Mouse (Mus musculus) heart, embryonic 14.5 days (tissue): Measurements from ENCODE around the gene Entpd7. TPM values are rescaled to one million over a fixed set of nuclear protein-coding genes. Genes with fewer than 3 reads are reported as not detected.
A peak's percentile ranks its signal among the peaks of the same experiment; 100 is the strongest.

Source experiments
- ATAC-seq: fragments of 200-750 bp; cut with Nextera tagmentation; 2 replicates; pipeline ENCODE4 v1.8.0; 2017; ENCODE audit warnings: low read depth, moderate TSS enrichment; ENCODE audit not compliant: insufficient number of reproducible peaks, insufficient read depth, low FRiP score
- H3K27ac ChIP-seq, 2 experiments: fragments of 200-500 bp in 1 of 2; fragments of 300-500 bp in 1 of 2; sonication (generic) in 1 of 2; replicated peaks in 1 of 2; 2 replicates each; pipeline ENCODE4 v1.5.1; 2012 to 2014; ENCODE audit warnings: low read depth in 2 of 2, low read length in 2 of 2, control low read depth in 1 of 2, mild to moderate bottlenecking in 1 of 2, mixed read lengths in 1 of 2; ENCODE audit not compliant: control insufficient read depth in 1 of 2, insufficient read depth in 1 of 2
- H3K27me3 ChIP-seq: fragments of 300-500 bp; sonication (generic); 2 replicates; pipeline ENCODE4 v1.6.1; 2014; ENCODE audit warnings: mild to moderate bottlenecking, low read length, control low read depth; ENCODE audit not compliant: control insufficient read depth, insufficient read depth
- H3K36me3 ChIP-seq: fragments of 300-500 bp; sonication (generic); 2 replicates; pipeline ENCODE4 v1.6.1; 2014; ENCODE audit warnings: mild to moderate bottlenecking, control low read depth, low read length, mixed read lengths; ENCODE audit not compliant: control insufficient read depth, insufficient read depth
- H3K4me1 ChIP-seq, 2 experiments: fragments of 200-500 bp in 1 of 2; fragments of 300-500 bp in 1 of 2; sonication (generic) in 1 of 2; 2 replicates each; pipeline ENCODE4 v1.6.1; 2012 to 2014; ENCODE audit warnings: low read length in 2 of 2, control low read depth in 1 of 2, mixed read lengths in 1 of 2; ENCODE audit not compliant: control insufficient read depth in 2 of 2, insufficient read depth in 2 of 2
- H3K4me2 ChIP-seq: fragments of 300-500 bp; sonication (generic); 2 replicates; pipeline ENCODE4 v1.6.1; 2014; ENCODE audit warnings: mild to moderate bottlenecking, low read length
- H3K4me3 ChIP-seq, 2 experiments: fragments of 200-500 bp in 1 of 2; fragments of 300-500 bp in 1 of 2; sonication (generic) in 1 of 2; 2 replicates each; pipeline ENCODE4 v1.5.1; 2012 to 2014; ENCODE audit warnings: low read length in 2 of 2, mild to moderate bottlenecking in 2 of 2, control low read depth in 1 of 2, low read depth in 1 of 2, moderate library complexity in 1 of 2; ENCODE audit not compliant: control insufficient read depth in 1 of 2, insufficient read depth in 1 of 2
- H3K9ac ChIP-seq: fragments of 300-500 bp; sonication (generic); 2 replicates; pipeline ENCODE4 v1.6.1; 2014; ENCODE audit warnings: mild to moderate bottlenecking, low read length
- H3K9me3 ChIP-seq: fragments of 300-500 bp; sonication (generic); 2 replicates; pipeline ENCODE4 v1.6.1; 2016; ENCODE audit warnings: low read length, control low read depth; ENCODE audit not compliant: control insufficient read depth
- WGBS: fragments of 180-500 bp; shearing (Covaris S2); extraction: QIAGEN DNeasy Blood & Tissue Kit; methylation state at CpG from one replicate; pipeline ENCODE4 v1.1.7; 2014; 5-methylcytosine and 5-hydroxymethylcytosine counted together
- polyA plus RNA-seq: library from polyadenylated mRNA; unstranded; fragments of >200 nt; fragmentation: Nextera tagmentation; extraction: Ambion mirVana; gene quantifications from 2 replicates; pipeline ENCODE4 v1.2.1, GENCODE M21; 2014

Gene Entpd7
- polyA plus RNA-seq: 6.9 TPM in 2 replicates

GRCm38 (mm10) chr19:43689419-43690246, at the start of gene Entpd7:
Entpd7 (plus strand) TSS chr19:43689672.
- Histone ChIP-seq H3K4me1 (peaks cover 0 to 7% of the 10 kb centered on the region in 2 experiments; a peak in 1 of 4 replicates), H3K27ac (peak within 1 kb of the TSS; percentile 20 to 36; a peak in 3 of 4 replicates), H3K9ac (peak within 1 kb of the TSS; percentile 87), H3K4me2 (peak within 1 kb of the TSS; percentile 89), H3K9me3 (no peaks in the 10 kb centered on the region), H3K27me3 (no peaks in the 10 kb centered on the region), H3K36me3 (peaks cover 7% of the 10 kb centered on the region), H3K4me3 (peak within 1 kb of the TSS; percentile 67 to 77)
- under 1% methylated on average over 60 of the region's 60 CpGs for WGBS
- peak; percentile 99 for ATAC-seq

GRCm38 (mm10) chr19:43641833-43642232, 47.6 kb upstream of the Entpd7 start:
- Histone ChIP-seq H3K4me1 (no peaks in the 10 kb centered on the region), H3K36me3 (no peaks in the 10 kb centered on the region), H3K27me3 (peaks cover 8% of the 10 kb centered on the region; the same call in 1 of the 2 replicates), H3K9me3 (no peaks in the 10 kb centered on the region), H3K4me2 (no peak overlapping the region), H3K9ac (no peak overlapping the region), H3K27ac (no peak overlapping the region), H3K4me3 (no peak overlapping the region)
- ATAC-seq: no peak
- WGBS: 55% methylated on average over 11 of the region's 11 CpGs

- Histone ChIP-seq H3K27ac (no peak overlapping the region), H3K27me3 (peaks cover 8% of the 10 kb centered on the region; the same call in 1 of the 2 replicates), H3K4me1 (no peaks in the 10 kb centered on the region), H3K36me3 (no peaks in the 10 kb centered on the region), H3K4me3 (no peak overlapping the region), H3K9ac (no peak overlapping the region), H3K4me2 (no peak overlapping the region), H3K9me3 (no peaks in the 10 kb centered on the region)
- no peak for ATAC-seq
- 64% methylated on average over 9 of the region's 9 CpGs for WGBS
These were observed 46.6 kb upstream of the Entpd7 start for GRCm38 (mm10) chr19:43642843-43643242.

GRCm38 (mm10) chr19:43645508-43645907, 44.0 kb upstream of the Entpd7 start:
- WGBS: 87% methylated on average over 9 of the region's 9 CpGs
- Histone ChIP-seq H3K9me3 (no peaks in the 10 kb centered on the region), H3K36me3 (no peaks in the 10 kb centered on the region), H3K4me2 (no peak overlapping the region), H3K4me3 (no peak overlapping the region), H3K9ac (no peak overlapping the region), H3K27ac (no peak overlapping the region), H3K4me1 (no peaks in the 10 kb centered on the region), H3K27me3 (peaks cover 3% of the 10 kb centered on the region; the same call in 1 of the 2 replicates)
- no peak for ATAC-seq

GRCm38 (mm10) chr19:43646852-43647251, 42.6 kb upstream of the Entpd7 start:
- no peaks in the 10 kb centered on the region for H3K36me3 ChIP-seq
- H3K4me3 ChIP-seq: no peak overlapping the region
- H3K9ac ChIP-seq: no peak overlapping the region
- no peaks in the 10 kb centered on the region for H3K4me1 ChIP-seq
- H3K9me3 ChIP-seq: no peaks in the 10 kb centered on the region
- WGBS: 49% methylated on average over 7 of the region's 7 CpGs
- no peak overlapping the region for H3K27ac ChIP-seq
- no peak for ATAC-seq
- no peak overlapping the region for H3K4me2 ChIP-seq
- H3K27me3 ChIP-seq: peaks cover 7% of the 10 kb centered on the region; the same call in 1 of the 2 replicates

- H3K9ac ChIP-seq: no peak overlapping the region
- WGBS: 74% methylated on average over 9 of the region's 9 CpGs
- no peaks in the 10 kb centered on the region for H3K4me1 ChIP-seq
- H3K36me3 ChIP-seq: no peaks in the 10 kb centered on the region
- no peak for ATAC-seq
- no peak overlapping the region for H3K4me2 ChIP-seq
- H3K27me3 ChIP-seq: peaks cover 9% of the 10 kb centered on the region; the same call in 1 of the 2 replicates
- no peak overlapping the region for H3K27ac ChIP-seq
- no peak overlapping the region for H3K4me3 ChIP-seq
- H3K9me3 ChIP-seq: no peaks in the 10 kb centered on the region
These were observed 42.2 kb upstream of the Entpd7 start for GRCm38 (mm10) chr19:43647261-43647660.

- no peak overlapping the region for H3K9ac ChIP-seq
- H3K27ac ChIP-seq: no peak overlapping the region
- WGBS: 83% methylated on average over 4 of the region's 4 CpGs
- no peaks in the 10 kb centered on the region for H3K4me1 ChIP-seq
- peaks cover 13% of the 10 kb centered on the region; the same call in 1 of the 2 replicates for H3K27me3 ChIP-seq
- H3K36me3 ChIP-seq: no peaks in the 10 kb centered on the region
- no peak overlapping the region for H3K4me2 ChIP-seq
- H3K9me3 ChIP-seq: no peaks in the 10 kb centered on the region
- ATAC-seq: no peak
- H3K4me3 ChIP-seq: no peak overlapping the region
These were observed 41.1 kb upstream of the Entpd7 start for GRCm38 (mm10) chr19:43648343-43648742.
